Mouse (Mus musculus) hindbrain, embryonic 16.5 days (tissue): ENCODE measurements around the gene Dcdc2a. TPM values are rescaled to one million over a fixed set of nuclear protein-coding genes. Genes with fewer than 3 reads are reported as not detected.

ENCODE experiments used
- ATAC-seq: fragments of 200-750 bp; cut with Nextera tagmentation; 2 replicates; pipeline ENCODE4 v1.8.0; 2017; ENCODE audit warnings: moderate TSS enrichment, moderate library complexity
- H3K27ac ChIP-seq: fragments of 300-500 bp; sonication (generic); 2 replicates; pipeline ENCODE4 v1.5.1; 2014; ENCODE audit warnings: low read depth, mild to moderate bottlenecking, control low read depth, low read length, moderate library complexity
- H3K27me3 ChIP-seq: fragments of 300-500 bp; sonication (generic); replicated peaks from 2 replicates; pipeline ENCODE4 v1.6.1; 2014; ENCODE audit warnings: low read length; ENCODE audit not compliant: control insufficient read depth, insufficient read depth
- H3K36me3 ChIP-seq: fragments of 300-500 bp; sonication (generic); 2 replicates; pipeline ENCODE4 v1.6.1; 2014; ENCODE audit warnings: mild to moderate bottlenecking, low read length, moderate library complexity, mixed read lengths; ENCODE audit not compliant: control insufficient read depth, insufficient read depth
- H3K4me1 ChIP-seq: fragments of 300-500 bp; sonication (generic); 2 replicates; pipeline ENCODE4 v1.6.1; 2014; ENCODE audit warnings: low read depth, low read length; ENCODE audit not compliant: control insufficient read depth, insufficient read depth
- H3K4me2 ChIP-seq: fragments of 300-500 bp; sonication (generic); 2 replicates; pipeline ENCODE4 v1.6.1; 2014; ENCODE audit warnings: mild to moderate bottlenecking, low read length, control low read depth, moderate library complexity
- H3K4me3 ChIP-seq: fragments of 300-500 bp; sonication (generic); 2 replicates; pipeline ENCODE4 v1.5.1; 2014; ENCODE audit warnings: mild to moderate bottlenecking, low read length, control low read depth, moderate library complexity
- H3K9ac ChIP-seq: fragments of 300-500 bp; sonication (generic); 2 replicates; pipeline ENCODE4 v1.6.1; 2014; ENCODE audit warnings: low read depth, mild to moderate bottlenecking, control low read depth, low read length, moderate library complexity
- H3K9me3 ChIP-seq: fragments of 300-500 bp; sonication (generic); 2 replicates; pipeline ENCODE4 v1.6.1; 2014; ENCODE audit warnings: mild to moderate bottlenecking, low read length, moderate library complexity; ENCODE audit not compliant: control insufficient read depth
- WGBS: fragments of 180-500 bp; shearing (Covaris S2); extraction: QIAGEN DNeasy Blood & Tissue Kit; methylation state at CpG from one replicate; pipeline ENCODE4 v1.1.7; 2014; 5-methylcytosine and 5-hydroxymethylcytosine counted together
- polyA plus RNA-seq: library from polyadenylated mRNA; unstranded; fragments of >200 nt; fragmentation: Nextera tagmentation; extraction: Ambion mirVana; gene quantifications from 2 replicates; pipeline ENCODE4 v1.2.1, GENCODE M21; 2015

Dcdc2a gene
- polyA plus RNA-seq, 1 experiment from 2014 or later = 4.4 TPM

DNA sequence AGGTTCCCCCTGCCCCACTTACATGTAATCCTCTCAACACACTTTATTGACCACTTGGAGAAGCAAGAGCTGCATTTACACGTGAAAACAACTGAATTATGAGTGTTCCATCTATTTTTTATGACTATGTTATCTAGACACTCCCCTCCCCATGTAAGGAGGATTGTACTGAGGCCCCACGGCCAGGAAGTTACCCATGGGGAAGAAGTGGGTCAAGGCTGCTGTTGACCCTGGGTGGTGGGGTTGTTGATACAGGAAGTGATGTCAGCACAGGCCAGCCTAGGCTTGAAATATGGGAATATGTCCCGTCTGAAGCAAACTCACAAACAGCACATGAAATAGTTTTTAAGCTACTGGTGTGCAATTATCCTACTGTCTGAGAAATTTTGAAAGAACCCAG is 144.1 kb downstream of the Dcdc2a start:
- Histone ChIP-seq H3K9me3 (no peaks in the 10 kb centered on the region), H3K27me3 (no peaks in the 10 kb centered on the region), H3K4me2 (no peak overlapping the region), H3K4me1 (no peaks in the 10 kb centered on the region), H3K36me3 (no peaks in the 10 kb centered on the region), H3K27ac (no peak overlapping the region), H3K9ac (no peak overlapping the region), H3K4me3 (no peak overlapping the region)
- ATAC-seq = no peak
- WGBS = 70% methylated on average over 3 of the region's 3 CpGs

- Histone ChIP-seq H3K27me3 (no peaks in the 10 kb centered on the region), H3K36me3 (no peaks in the 10 kb centered on the region), H3K9me3 (no peaks in the 10 kb centered on the region), H3K4me1 (no peaks in the 10 kb centered on the region), H3K9ac (no peak overlapping the region), H3K4me2 (no peak overlapping the region), H3K27ac (no peak overlapping the region), H3K4me3 (no peak overlapping the region)
- ATAC-seq = no peak
- 89% methylated on average over 5 of the region's 5 CpGs for WGBS
Measured at GRCm38 (mm10) chr13:25206950-25207349, 151.1 kb downstream of the Dcdc2a start.

GRCm38 (mm10) chr13:25218394-25218793 is 162.6 kb downstream of the Dcdc2a start:
- Histone ChIP-seq H3K27ac (no peak overlapping the region), H3K9me3 (no peaks in the 10 kb centered on the region), H3K27me3 (no peaks in the 10 kb centered on the region), H3K4me3 (no peak overlapping the region), H3K9ac (no peak overlapping the region), H3K36me3 (no peaks in the 10 kb centered on the region), H3K4me2 (no peak overlapping the region), H3K4me1 (no peaks in the 10 kb centered on the region)
- no peak for ATAC-seq
- WGBS = 89% methylated on average over 1 of the region's 1 CpGs

- H3K9me3 ChIP-seq = no peaks in the 10 kb centered on the region
- no peak overlapping the region for H3K9ac ChIP-seq
- 77% methylated on average over 5 of the region's 5 CpGs for WGBS
- H3K4me3 ChIP-seq = no peak overlapping the region
- H3K27ac ChIP-seq = no peak overlapping the region
- no peaks in the 10 kb centered on the region for H3K27me3 ChIP-seq
- H3K4me1 ChIP-seq = no peaks in the 10 kb centered on the region
- ATAC-seq = no peak
- no peaks in the 10 kb centered on the region for H3K36me3 ChIP-seq
- no peak overlapping the region for H3K4me2 ChIP-seq
Measured at GRCm38 (mm10) chr13:25220186-25220787, 164.5 kb downstream of the Dcdc2a start.

DNA sequence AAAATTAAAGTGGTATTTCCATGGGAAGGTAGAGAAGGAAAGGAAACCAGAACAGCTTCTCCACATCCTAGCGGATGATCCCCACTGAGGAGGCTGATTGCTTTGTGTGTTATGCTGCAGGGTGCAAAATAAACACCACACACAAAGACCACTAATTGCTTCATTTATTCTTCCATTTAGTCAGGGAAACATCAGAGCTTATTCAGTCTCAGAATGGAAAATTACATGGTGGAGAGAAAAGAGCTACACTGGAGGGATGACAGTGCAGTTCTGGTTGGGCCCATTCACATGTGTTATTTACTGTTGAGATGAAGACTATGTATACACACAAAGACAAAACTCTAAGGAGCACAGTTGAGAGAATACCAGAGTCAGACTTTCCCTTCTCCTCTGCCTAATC is 196.1 kb downstream of the Dcdc2a start:
- no peak overlapping the region for H3K4me3 ChIP-seq
- H3K4me1 ChIP-seq = no peaks in the 10 kb centered on the region
- no peaks in the 10 kb centered on the region for H3K27me3 ChIP-seq
- H3K4me2 ChIP-seq = no peak overlapping the region
- H3K27ac ChIP-seq = no peak overlapping the region
- no peaks in the 10 kb centered on the region for H3K9me3 ChIP-seq
- H3K9ac ChIP-seq = no peak overlapping the region
- H3K36me3 ChIP-seq = no peaks in the 10 kb centered on the region
- 54% methylated on average over 1 of the region's 1 CpGs for WGBS
- no peak; the same call in 1 of the 2 replicates for ATAC-seq

- Histone ChIP-seq H3K4me3 (no peak overlapping the region), H3K9ac (no peak overlapping the region), H3K36me3 (no peaks in the 10 kb centered on the region), H3K27ac (no peak overlapping the region), H3K4me1 (no peaks in the 10 kb centered on the region), H3K9me3 (no peaks in the 10 kb centered on the region), H3K4me2 (no peak overlapping the region), H3K27me3 (no peaks in the 10 kb centered on the region)
- ATAC-seq = no peak
- 86% methylated on average over 9 of the region's 9 CpGs for WGBS
Measured at GRCm38 (mm10) chr13:25254478-25255263, 198.9 kb downstream of the Dcdc2a start.

GRCm38 (mm10) chr13:25257608-25258007 is 201.8 kb downstream of the Dcdc2a start:
- no peak overlapping the region for H3K27ac ChIP-seq
- ATAC-seq = peak; percentile 73
- no peak overlapping the region for H3K4me2 ChIP-seq
- H3K4me1 ChIP-seq = no peaks in the 10 kb centered on the region
- H3K4me3 ChIP-seq = no peak overlapping the region
- H3K36me3 ChIP-seq = no peaks in the 10 kb centered on the region
- no peak overlapping the region for H3K9ac ChIP-seq
- 86% methylated on average over 6 of the region's 6 CpGs for WGBS
- H3K27me3 ChIP-seq = no peaks in the 10 kb centered on the region
- no peaks in the 10 kb centered on the region for H3K9me3 ChIP-seq

Other genes with a start within 250 kb of the Dcdc2a start
- gene Acot13, start 224.5 kb upstream of the Dcdc2a start, polyA plus RNA-seq = 59.4 and 66.5 TPM in 2 replicates
- gene Tdp2, start 224.3 kb upstream of the Dcdc2a start, polyA plus RNA-seq = 31.0 and 35.4 TPM in 2 replicates
- 9.5 and 9.6 TPM in 2 replicates for gene D130043K22Rik, start 210.9 kb upstream of the Dcdc2a start, polyA plus RNA-seq
- gene Aldh5a1, start 118.3 kb upstream of the Dcdc2a start, polyA plus RNA-seq = 15.4 and 15.8 TPM in 2 replicates
- gene Gpld1, start 112.9 kb upstream of the Dcdc2a start, polyA plus RNA-seq = 2.6 and 3.0 TPM in 2 replicates
- gene Mrs2, start 35.6 kb upstream of the Dcdc2a start, polyA plus RNA-seq = 12.8 and 14.7 TPM in 2 replicates
- 80.7 and 81.0 TPM in 2 replicates for gene Nrsn1, start 214.5 kb downstream of the Dcdc2a start, polyA plus RNA-seq